Mouse (Mus musculus) bone marrow macrophage, adult 2 months (primary cell): ENCODE data around the gene Larp4b.

Source experiments
- CTCF ChIP-seq: IDR thresholded peaks from 2 replicates; pipeline ENCODE4 v1.5.1; 2012; ENCODE audit warnings: low read depth, mild to moderate bottlenecking, low read length, moderate library complexity
- POLR2A ChIP-seq: IDR thresholded peaks from 2 replicates; pipeline ENCODE4 v1.6.1; 2012; ENCODE audit warnings: mild to moderate bottlenecking, low read depth, low read length, borderline replicate concordance

DNA sequence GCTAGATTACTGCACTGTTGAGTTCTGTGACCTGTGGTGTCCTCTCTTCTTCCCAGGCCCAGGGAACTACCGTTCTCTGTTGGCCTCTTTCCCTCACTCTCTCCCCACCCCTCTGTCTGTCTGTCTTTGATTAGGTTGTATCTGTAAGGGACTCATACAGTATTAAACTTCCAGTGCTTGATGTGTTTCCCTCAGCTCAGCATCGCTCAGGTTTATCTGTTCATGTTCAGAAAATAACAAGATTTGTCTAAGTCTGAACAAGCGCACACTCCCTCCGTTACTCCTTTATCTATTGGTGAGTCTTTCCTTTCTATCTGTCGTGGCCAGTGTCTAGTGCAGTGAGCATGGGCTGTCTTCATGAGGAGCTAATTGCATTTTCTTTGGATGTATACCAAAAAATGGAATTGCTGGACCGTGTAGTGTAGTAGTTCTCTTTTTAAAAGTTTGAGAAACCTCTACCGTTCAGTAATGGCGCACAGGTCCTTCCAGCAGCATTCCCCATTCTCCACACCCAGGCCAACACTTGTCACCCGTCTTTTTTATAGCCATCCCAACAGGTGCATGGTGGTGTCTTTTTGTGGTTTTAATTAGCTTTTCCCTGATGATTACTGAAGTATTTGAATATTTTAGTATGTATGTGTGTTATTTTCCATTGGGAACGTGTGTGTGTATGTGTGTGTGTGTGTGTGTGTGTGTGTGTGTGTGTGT, 27.3 kb downstream of the Larp4b start:
- TF ChIP-seq POLR2A (no peak), CTCF (no peak)
